Mouse (Mus musculus): Measurements from ENCODE around the gene Snapc5. TPM values are rescaled to one million over a fixed set of nuclear protein-coding genes. Genes with fewer than 3 reads are reported as not detected.

The Snapc5 gene
- total and polyA plus RNA-seq, 3 experiments = 16.7 to 38.2 (median 24.9) TPM

- no peak for TF ChIP-seq MYC (IDR thresholded peaks at IDR 0.05; ENCODE audit: low read depth, low read length)
- no peak for TF ChIP-seq NELFE (IDR thresholded peaks at IDR 0.05; ENCODE audit: low read depth, low read length)
- no peak for TF ChIP-seq EP300 (IDR thresholded peaks at IDR 0.05; ENCODE audit: low read length)
- no peak for TF ChIP-seq POLR2AphosphoS2 (IDR thresholded peaks at IDR 0.05; ENCODE audit: low read depth, low read length)
- no peak for TF ChIP-seq ZMIZ1 (IDR thresholded peaks at IDR 0.05; ENCODE audit: low read depth, low read length)
- TF ChIP-seq CTCF (conservative IDR thresholded peaks at IDR 0.05 in 1 of 2, IDR thresholded peaks at IDR 0.05 in 1 of 2; ENCODE audit: low read depth in 2 of 2, low read length in 2 of 2) = no peak
- no peak for TF ChIP-seq MAFK (IDR thresholded peaks at IDR 0.05; ENCODE audit: insufficient replicate concordance, low read length)
- TF ChIP-seq PAX5 (IDR thresholded peaks at IDR 0.05; ENCODE audit: low read length) = no peak
- no peak for TF ChIP-seq MEF2A (IDR thresholded peaks at IDR 0.05; ENCODE audit: borderline replicate concordance, low read depth, low read length)
- TF ChIP-seq ETS1 (conservative IDR thresholded peaks at IDR 0.05; ENCODE audit: low read depth, low read length) = no peak
- TF ChIP-seq GABPA (IDR thresholded peaks at IDR 0.05; ENCODE audit: insufficient replicate concordance, low read depth, low read length) = no peak
- no peak for TF ChIP-seq MAX (IDR thresholded peaks at IDR 0.05; ENCODE audit: low read length)
- TF ChIP-seq JUN (IDR thresholded peaks at IDR 0.05; ENCODE audit: insufficient read depth, low read depth, low read length) = no peak
- TF ChIP-seq TBP (conservative IDR thresholded peaks at IDR 0.05; ENCODE audit: low read depth, low read length) = no peak
- TF ChIP-seq RCOR1 (conservative IDR thresholded peaks at IDR 0.05; ENCODE audit: low read depth, low read length) = no peak
- no peak for TF ChIP-seq NRF1 (IDR thresholded peaks at IDR 0.05; ENCODE audit: low read depth, low read length)
- no peak for TF ChIP-seq KAT2A (IDR thresholded peaks at IDR 0.05; ENCODE audit: insufficient replicate concordance, low read length)
- Histone ChIP-seq H3K27ac (ENCODE audit: insufficient read depth, low read depth) (no peak overlapping the region), H3K27me3 (replicated peaks) (no peaks in the 10 kb centered on the region), H3K79me2 (replicated peaks; ENCODE audit: control insufficient read depth, extremely low read depth, insufficient read depth, poor library complexity, severe bottlenecking) (peaks cover 6% of the 10 kb centered on the region), H3K4me3 (replicated peaks in 1 of 3; ENCODE audit: low read depth in 2 of 3, low read length in 2 of 3, poor library complexity in 1 of 3) (no peak overlapping the region), H3K9me3 (replicated peaks; ENCODE audit: low read length) (no peaks in the 10 kb centered on the region), H3K4me1 (ENCODE audit: control insufficient read depth in 1 of 2, insufficient read depth in 2 of 2) (peaks cover 0 to 22% of the 10 kb centered on the region in 2 experiments; a peak in 2 of 4 replicates), H3K4me2 (ENCODE audit: insufficient read depth, low read depth, poor library complexity, severe bottlenecking) (no peak overlapping the region), H3K9ac (ENCODE audit: insufficient read depth, low read depth) (no peak overlapping the region), H3K36me3 (replicated peaks in 1 of 2; ENCODE audit: control insufficient read depth in 1 of 2, insufficient read depth in 1 of 2, low read length in 1 of 2) (peaks cover 14 to 68% of the 10 kb centered on the region in 2 experiments)
- in situ Hi-C loops (cut with MboI; ENCODE audit: low pct_ligation_motif_present, low pct_unique_long_range_greater_than_20kb, low sequenced_read_pairs) = no loop called here
- no peak for DNase-seq (ENCODE audit: extremely low read depth)
- dilution Hi-C loops (cut with MboI; ENCODE audit: extremely low pct_ligation_motif_present, extremely low pct_unique_long_range_greater_than_20kb, low sequenced_read_pairs) = no loop called here
Observed at GRCm38 (mm10) chr9:64216090-64216489, 37.0 kb downstream of the Snapc5 start.

- no peak overlapping the region for H3K27ac ChIP-seq (ENCODE audit: insufficient read depth, low read depth)
- TF ChIP-seq ZC3H11A (IDR thresholded peaks at IDR 0.05; ENCODE audit: low read depth, low read length) = no peak
- TF ChIP-seq CHD1 (IDR thresholded peaks at IDR 0.05; ENCODE audit: low read depth, low read length) = no peak
- TF ChIP-seq SMC3 (IDR thresholded peaks at IDR 0.05; ENCODE audit: low read depth, low read length) = no peak
- TF ChIP-seq RAD21 (IDR thresholded peaks at IDR 0.05; ENCODE audit: low read depth, low read length) = no peak
- TF ChIP-seq POLR2A (IDR thresholded peaks at IDR 0.05; ENCODE audit: low read depth, low read length) = no peak
- no peak for TF ChIP-seq TCF12 (IDR thresholded peaks at IDR 0.05; ENCODE audit: low read depth, low read length)
- no peak for TF ChIP-seq ZNF384 (IDR thresholded peaks at IDR 0.05; ENCODE audit: low read depth, low read length)
- TF ChIP-seq RCOR1 (conservative IDR thresholded peaks at IDR 0.05; ENCODE audit: low read depth, low read length) = no peak
- no peak for TF ChIP-seq ZKSCAN1 (IDR thresholded peaks at IDR 0.05; ENCODE audit: borderline replicate concordance, low read depth, low read length)
- TF ChIP-seq TBP (conservative IDR thresholded peaks at IDR 0.05; ENCODE audit: low read depth, low read length) = no peak
- TF ChIP-seq UBTF (IDR thresholded peaks at IDR 0.05; ENCODE audit: low read depth, low read length) = no peak
- no peak for TF ChIP-seq IRF4 (IDR thresholded peaks at IDR 0.05; ENCODE audit: low read depth, low read length)
- TF ChIP-seq USF2 (conservative IDR thresholded peaks at IDR 0.05; ENCODE audit: low read depth, low read length) = no peak
- no peak for TF ChIP-seq MAZ (IDR thresholded peaks at IDR 0.05; ENCODE audit: low read depth, low read length)
- TF ChIP-seq SIN3A (IDR thresholded peaks at IDR 0.05; ENCODE audit: low read length) = no peak
- no peak overlapping the region for H3K4me2 ChIP-seq (ENCODE audit: insufficient read depth, low read depth, poor library complexity, severe bottlenecking)
- H3K9ac ChIP-seq (ENCODE audit: insufficient read depth, low read depth) = no peak overlapping the region
- DNase-seq (ENCODE audit: extremely low read depth) = no peak
- peaks cover 0 to 22% of the 10 kb centered on the region in 2 experiments; a peak in 2 of 4 replicates for H3K4me1 ChIP-seq (ENCODE audit: control insufficient read depth in 1 of 2, insufficient read depth in 2 of 2)
- dilution Hi-C loops (cut with MboI; ENCODE audit: extremely low pct_ligation_motif_present, extremely low pct_unique_long_range_greater_than_20kb, low sequenced_read_pairs) = no loop called here
- H3K9me3 ChIP-seq (replicated peaks; ENCODE audit: low read length) = no peaks in the 10 kb centered on the region
- no peaks in the 10 kb centered on the region for H3K27me3 ChIP-seq (replicated peaks)
- in situ Hi-C loops (cut with MboI; ENCODE audit: low pct_ligation_motif_present, low pct_unique_long_range_greater_than_20kb, low sequenced_read_pairs) = no loop called here
- peaks cover 6% of the 10 kb centered on the region for H3K79me2 ChIP-seq (replicated peaks; ENCODE audit: control insufficient read depth, extremely low read depth, insufficient read depth, poor library complexity, severe bottlenecking)
- no peak overlapping the region for H3K4me3 ChIP-seq (replicated peaks in 1 of 3; ENCODE audit: low read depth in 2 of 3, low read length in 2 of 3, poor library complexity in 1 of 3)
- peaks cover 10 to 67% of the 10 kb centered on the region in 2 experiments for H3K36me3 ChIP-seq (replicated peaks in 1 of 2; ENCODE audit: control insufficient read depth in 1 of 2, insufficient read depth in 1 of 2, low read length in 1 of 2)
Observed at GRCm38 (mm10) chr9:64216641-64217040, 37.6 kb downstream of the Snapc5 start.
